Mouse (Mus musculus) intestine, embryonic 16.5 days (tissue): Measurements from ENCODE around the gene Tlr5. TPM values are rescaled to one million over a fixed set of nuclear protein-coding genes. Genes with fewer than 3 reads are reported as not detected.

Source experiments
- ATAC-seq: fragments of 200-750 bp; cut with Nextera tagmentation; 2 replicates; pipeline ENCODE4 v1.8.0; 2017; ENCODE audit warnings: moderate TSS enrichment, moderate library complexity
- H3K27ac ChIP-seq: fragments of 300-500 bp; sonication (generic); 2 replicates; pipeline ENCODE4 v1.5.1; 2014; ENCODE audit warnings: mild to moderate bottlenecking, low read length
- H3K27me3 ChIP-seq: fragments of 300-500 bp; sonication (generic); replicated peaks from 2 replicates; pipeline ENCODE4 v1.6.1; 2014; ENCODE audit warnings: low read length, control low read depth, mixed read lengths; ENCODE audit not compliant: control insufficient read depth, insufficient read depth
- H3K36me3 ChIP-seq: fragments of 300-500 bp; sonication (generic); 2 replicates; pipeline ENCODE4 v1.6.1; 2014; ENCODE audit warnings: low read length, control low read depth; ENCODE audit not compliant: control insufficient read depth, insufficient read depth
- H3K4me1 ChIP-seq: fragments of 300-500 bp; sonication (generic); 2 replicates; pipeline ENCODE4 v1.6.1; 2014; ENCODE audit warnings: low read length, control low read depth, mixed read lengths; ENCODE audit not compliant: control insufficient read depth, insufficient read depth
- H3K4me2 ChIP-seq: fragments of 300-500 bp; sonication (generic); 2 replicates; pipeline ENCODE4 v1.6.1; 2014; ENCODE audit warnings: low read depth, low read length, control low read depth
- H3K4me3 ChIP-seq: fragments of 300-500 bp; sonication (generic); 2 replicates; pipeline ENCODE4 v1.5.1; 2014; ENCODE audit warnings: mild to moderate bottlenecking, low read length
- H3K9ac ChIP-seq: fragments of 300-500 bp; sonication (generic); 2 replicates; pipeline ENCODE4 v1.6.1; 2014; ENCODE audit warnings: low read depth, low read length
- H3K9me3 ChIP-seq: fragments of 300-500 bp; sonication (generic); 2 replicates; pipeline ENCODE4 v1.6.1; 2016; ENCODE audit warnings: low read length, control low read depth; ENCODE audit not compliant: control insufficient read depth
- WGBS: fragments of 180-500 bp; shearing (Covaris S2); extraction: QIAGEN DNeasy Blood & Tissue Kit; methylation state at CpG from one replicate; pipeline ENCODE4 v1.1.7; 2014; 5-methylcytosine and 5-hydroxymethylcytosine counted together
- polyA plus RNA-seq: library from polyadenylated mRNA; unstranded; fragments of >200 nt; fragmentation: Nextera tagmentation; extraction: Ambion mirVana; gene quantifications from 2 replicates; pipeline ENCODE4 v1.2.1, GENCODE M21; 2015

Gene Tlr5
- polyA plus RNA-seq, 1 experiment from 2014 or later, result 4.6 TPM

- WGBS, result 35% methylated on average over 3 of the region's 3 CpGs
- peaks cover 46% of the 10 kb centered on the region for H3K4me1 ChIP-seq
- no peaks in the 10 kb centered on the region for H3K36me3 ChIP-seq
- H3K27me3 ChIP-seq, result no peaks in the 10 kb centered on the region
- H3K27ac ChIP-seq, result peak overlapping the region; percentile 92
- peak overlapping the region; percentile 86 for H3K4me2 ChIP-seq
- peak overlapping the region; percentile 67 for H3K9ac ChIP-seq
- peak overlapping the region; percentile 50 for H3K4me3 ChIP-seq
- H3K9me3 ChIP-seq, result no peaks in the 10 kb centered on the region
- no peak for ATAC-seq
These were observed 4.2 kb downstream of the Tlr5 start for GRCm38 (mm10) chr1:182958824-182959223.

- Histone ChIP-seq H3K36me3 (no peaks in the 10 kb centered on the region), H3K27me3 (no peaks in the 10 kb centered on the region), H3K9me3 (no peaks in the 10 kb centered on the region), H3K9ac (peak overlapping the region; percentile 67), H3K4me1 (peaks cover 42% of the 10 kb centered on the region), H3K4me3 (peak overlapping the region; percentile 50), H3K4me2 (peak overlapping the region; percentile 86), H3K27ac (peak overlapping the region; percentile 92)
- ATAC-seq, result no peak
- 3% methylated on average over 17 of the region's 17 CpGs for WGBS
These were observed 4.7 kb downstream of the Tlr5 start for GRCm38 (mm10) chr1:182959251-182959691.

- Histone ChIP-seq H3K27me3 (no peaks in the 10 kb centered on the region), H3K27ac (peak overlapping the region; percentile 92), H3K36me3 (no peaks in the 10 kb centered on the region), H3K9ac (peak overlapping the region; percentile 67), H3K4me3 (peak overlapping the region; percentile 50), H3K9me3 (no peaks in the 10 kb centered on the region), H3K4me2 (peak overlapping the region; percentile 86), H3K4me1 (peaks cover 38% of the 10 kb centered on the region)
- WGBS, result under 1% methylated on average over 20 of the region's 20 CpGs
- ATAC-seq, result peak; percentile 26
These were observed 5.3 kb downstream of the Tlr5 start for GRCm38 (mm10) chr1:182959811-182960455.

GRCm38 (mm10) chr1:182961076-182961475 is 6.5 kb downstream of the Tlr5 start:
- no peak overlapping the region for H3K9ac ChIP-seq
- H3K36me3 ChIP-seq, result no peaks in the 10 kb centered on the region
- H3K4me3 ChIP-seq, result no peak overlapping the region
- ATAC-seq, result no peak
- no peak overlapping the region for H3K27ac ChIP-seq
- H3K4me1 ChIP-seq, result peaks cover 31% of the 10 kb centered on the region
- no peaks in the 10 kb centered on the region for H3K9me3 ChIP-seq
- WGBS, result 63% methylated on average over 5 of the region's 5 CpGs
- no peaks in the 10 kb centered on the region for H3K27me3 ChIP-seq
- no peak overlapping the region for H3K4me2 ChIP-seq

GRCm38 (mm10) chr1:182963329-182963728 is 8.7 kb downstream of the Tlr5 start:
- 45% methylated on average over 5 of the region's 5 CpGs for WGBS
- no peaks in the 10 kb centered on the region for H3K27me3 ChIP-seq
- H3K9ac ChIP-seq, result no peak overlapping the region
- no peak overlapping the region for H3K4me2 ChIP-seq
- H3K36me3 ChIP-seq, result no peaks in the 10 kb centered on the region
- H3K27ac ChIP-seq, result no peak overlapping the region
- H3K4me3 ChIP-seq, result no peak overlapping the region
- no peak for ATAC-seq
- H3K4me1 ChIP-seq, result peaks cover 20% of the 10 kb centered on the region
- no peaks in the 10 kb centered on the region for H3K9me3 ChIP-seq

- no peaks in the 10 kb centered on the region for H3K36me3 ChIP-seq
- H3K9ac ChIP-seq, result no peak overlapping the region
- no peak for ATAC-seq
- no peaks in the 10 kb centered on the region for H3K9me3 ChIP-seq
- peaks cover 5% of the 10 kb centered on the region; the same call in 1 of the 2 replicates for H3K4me1 ChIP-seq
- no peaks in the 10 kb centered on the region for H3K27me3 ChIP-seq
- H3K4me3 ChIP-seq, result no peak overlapping the region
- WGBS, result 62% methylated on average over 9 of the region's 9 CpGs
- H3K4me2 ChIP-seq, result no peak overlapping the region
- no peak overlapping the region for H3K27ac ChIP-seq
These were observed 10.4 kb downstream of the Tlr5 start for GRCm38 (mm10) chr1:182964855-182965466.

GRCm38 (mm10) chr1:182968732-182969131 is 14.1 kb downstream of the Tlr5 start:
- H3K4me2 ChIP-seq, result no peak overlapping the region
- H3K4me1 ChIP-seq, result no peaks in the 10 kb centered on the region
- 79% methylated on average over 9 of the region's 9 CpGs for WGBS
- H3K36me3 ChIP-seq, result no peaks in the 10 kb centered on the region
- no peak overlapping the region for H3K4me3 ChIP-seq
- H3K9ac ChIP-seq, result no peak overlapping the region
- H3K27me3 ChIP-seq, result no peaks in the 10 kb centered on the region
- no peak overlapping the region for H3K27ac ChIP-seq
- no peak for ATAC-seq
- no peaks in the 10 kb centered on the region for H3K9me3 ChIP-seq

GRCm38 (mm10) chr1:182972240-182972639 is 17.7 kb downstream of the Tlr5 start:
- Histone ChIP-seq H3K4me2 (no peak overlapping the region), H3K9ac (no peak overlapping the region), H3K27me3 (no peaks in the 10 kb centered on the region), H3K36me3 (no peaks in the 10 kb centered on the region; the same call in 1 of the 2 replicates), H3K4me3 (no peak overlapping the region), H3K4me1 (no peaks in the 10 kb centered on the region), H3K9me3 (no peaks in the 10 kb centered on the region), H3K27ac (no peak overlapping the region)
- WGBS, result 87% methylated on average over 6 of the region's 6 CpGs
- no peak for ATAC-seq

GRCm38 (mm10) chr1:182974826-182975225 is 20.2 kb downstream of the Tlr5 start:
- Histone ChIP-seq H3K9me3 (no peaks in the 10 kb centered on the region), H3K27ac (no peak overlapping the region), H3K36me3 (no peaks in the 10 kb centered on the region; the same call in 1 of the 2 replicates), H3K27me3 (no peaks in the 10 kb centered on the region), H3K9ac (no peak overlapping the region), H3K4me2 (no peak overlapping the region), H3K4me3 (no peak overlapping the region), H3K4me1 (no peaks in the 10 kb centered on the region)
- 81% methylated on average over 14 of the region's 14 CpGs for WGBS
- no peak for ATAC-seq
